Mouse (Mus musculus) kidney, embryonic 16.5 days (tissue): ENCODE measurements around the gene Lpp. TPM values are rescaled to one million over a fixed set of nuclear protein-coding genes. Genes with fewer than 3 reads are reported as not detected.

Experiments used
- ATAC-seq: fragments of 200-750 bp; cut with Nextera tagmentation; 2 replicates; pipeline ENCODE4 v1.8.0; 2017; ENCODE audit warnings: moderate TSS enrichment; ENCODE audit not compliant: low FRiP score, low TSS enrichment
- H3K27ac ChIP-seq: fragments of 300-500 bp; sonication (generic); 2 replicates; pipeline ENCODE4 v1.5.1; 2014; ENCODE audit warnings: low read length
- H3K27me3 ChIP-seq: fragments of 300-500 bp; sonication (generic); 2 replicates; pipeline ENCODE4 v1.6.1; 2014; ENCODE audit warnings: low read length, control low read depth, mixed read lengths; ENCODE audit not compliant: insufficient read depth
- H3K36me3 ChIP-seq: fragments of 300-500 bp; sonication (generic); 2 replicates; pipeline ENCODE4 v1.6.1; 2014; ENCODE audit warnings: low read length, control low read depth, mixed read lengths; ENCODE audit not compliant: insufficient read depth
- H3K4me1 ChIP-seq: fragments of 300-500 bp; sonication (generic); 2 replicates; pipeline ENCODE4 v1.6.1; 2014; ENCODE audit warnings: low read length, control low read depth, mixed read lengths; ENCODE audit not compliant: insufficient read depth
- H3K4me2 ChIP-seq: fragments of 300-500 bp; sonication (generic); replicated peaks from 2 replicates; pipeline ENCODE4 v1.6.1; 2014; ENCODE audit warnings: low read depth, low read length
- H3K4me3 ChIP-seq: fragments of 300-500 bp; sonication (generic); 2 replicates; pipeline ENCODE4 v1.5.1; 2014; ENCODE audit warnings: mild to moderate bottlenecking, low read length
- H3K9ac ChIP-seq: fragments of 300-500 bp; sonication (generic); replicated peaks from 2 replicates; pipeline ENCODE4 v1.6.1; 2014; ENCODE audit warnings: low read length
- H3K9me3 ChIP-seq: fragments of 300-500 bp; sonication (generic); 2 replicates; pipeline ENCODE4 v1.6.1; 2016; ENCODE audit warnings: low read length, control low read depth
- WGBS: fragments of 180-500 bp; shearing (Covaris S2); extraction: QIAGEN DNeasy Blood & Tissue Kit; methylation state at CpG from one replicate; pipeline ENCODE4 v1.1.7; 2014; 5-methylcytosine and 5-hydroxymethylcytosine counted together
- polyA plus RNA-seq: library from polyadenylated mRNA; unstranded; fragments of >200 nt; fragmentation: Nextera tagmentation; extraction: Ambion mirVana; gene quantifications from 2 replicates; pipeline ENCODE4 v1.2.1, GENCODE M21; 2015

The Lpp gene
- polyA plus RNA-seq, 1 experiment from 2014 or later = 54.0 TPM

GRCm38 (mm10) chr16:24912381-24912780 is 519.1 kb downstream of the Lpp start:
- H3K36me3 ChIP-seq = no peaks in the 10 kb centered on the region
- H3K4me2 ChIP-seq = no peak overlapping the region
- H3K4me3 ChIP-seq = no peak overlapping the region
- no peak for ATAC-seq
- no peak overlapping the region for H3K27ac ChIP-seq
- peaks cover 17% of the 10 kb centered on the region for H3K4me1 ChIP-seq
- WGBS = 94% methylated on average over 1 of the region's 1 CpGs
- H3K9ac ChIP-seq = no peak overlapping the region
- H3K27me3 ChIP-seq = no peaks in the 10 kb centered on the region
- H3K9me3 ChIP-seq = no peaks in the 10 kb centered on the region

- H3K4me1 ChIP-seq = peaks cover 17% of the 10 kb centered on the region
- no peaks in the 10 kb centered on the region for H3K9me3 ChIP-seq
- no peaks in the 10 kb centered on the region for H3K27me3 ChIP-seq
- no peaks in the 10 kb centered on the region for H3K36me3 ChIP-seq
- no peak for ATAC-seq
- H3K4me2 ChIP-seq = no peak overlapping the region
- 90% methylated on average over 3 of the region's 3 CpGs for WGBS
- no peak overlapping the region for H3K27ac ChIP-seq
- no peak overlapping the region for H3K4me3 ChIP-seq
- no peak overlapping the region for H3K9ac ChIP-seq
Measured at GRCm38 (mm10) chr16:24913021-24913420, 519.7 kb downstream of the Lpp start.

GRCm38 (mm10) chr16:24913641-24914392 is 520.5 kb downstream of the Lpp start:
- H3K36me3 ChIP-seq = no peaks in the 10 kb centered on the region
- no peaks in the 10 kb centered on the region for H3K27me3 ChIP-seq
- ATAC-seq = no peak
- H3K9ac ChIP-seq = no peak overlapping the region
- H3K4me2 ChIP-seq = no peak overlapping the region
- peak overlapping the region; percentile 35; the same call in 1 of the 2 replicates for H3K27ac ChIP-seq
- 62% methylated on average over 7 of the region's 7 CpGs for WGBS
- H3K4me1 ChIP-seq = peaks cover 25% of the 10 kb centered on the region
- H3K4me3 ChIP-seq = no peak overlapping the region
- no peaks in the 10 kb centered on the region for H3K9me3 ChIP-seq

- WGBS = 42% methylated on average over 3 of the region's 3 CpGs
- H3K9ac ChIP-seq = no peak overlapping the region
Measured at GRCm38 (mm10) chr16:24914393-24914751, 521.1 kb downstream of the Lpp start.

GRCm38 (mm10) chr16:24915470-24915869 is 522.2 kb downstream of the Lpp start:
- Histone ChIP-seq H3K4me1 (peaks cover 29% of the 10 kb centered on the region), H3K9ac (no peak overlapping the region), H3K27ac (no peak overlapping the region), H3K27me3 (no peaks in the 10 kb centered on the region), H3K4me3 (no peak overlapping the region), H3K9me3 (no peaks in the 10 kb centered on the region), H3K4me2 (no peak overlapping the region), H3K36me3 (no peaks in the 10 kb centered on the region)
- WGBS = 83% methylated on average over 4 of the region's 4 CpGs
- ATAC-seq = no peak

More at GRCm38 (mm10) chr16:24914393-24914751, 521.1 kb downstream of the Lpp start:
- Histone ChIP-seq H3K9me3 (no peaks in the 10 kb centered on the region), H3K36me3 (no peaks in the 10 kb centered on the region), H3K27ac (peak overlapping the region; percentile 35; the same call in 1 of the 2 replicates), H3K4me3 (no peak overlapping the region), H3K4me1 (peaks cover 27% of the 10 kb centered on the region), H3K4me2 (no peak overlapping the region), H3K27me3 (no peaks in the 10 kb centered on the region)
- ATAC-seq = peak; percentile 71; the same call in 1 of the 2 replicates

- peak; percentile 85 for ATAC-seq
- no peaks in the 10 kb centered on the region for H3K9me3 ChIP-seq
- 9% methylated on average over 11 of the region's 11 CpGs for WGBS
- H3K27me3 ChIP-seq = no peaks in the 10 kb centered on the region
- H3K36me3 ChIP-seq = no peaks in the 10 kb centered on the region
- peak overlapping the region; percentile 16; the same call in 1 of the 2 replicates for H3K4me3 ChIP-seq
- peak overlapping the region; percentile 46 for H3K4me2 ChIP-seq
- H3K9ac ChIP-seq = no peak overlapping the region
- H3K27ac ChIP-seq = peak overlapping the region; percentile 70
- H3K4me1 ChIP-seq = peaks cover 18% of the 10 kb centered on the region
Measured at GRCm38 (mm10) chr16:24919349-24920012, 526.2 kb downstream of the Lpp start.

- no peak for ATAC-seq
- Histone ChIP-seq H3K27me3 (no peaks in the 10 kb centered on the region), H3K4me2 (no peak overlapping the region), H3K4me3 (no peak overlapping the region), H3K36me3 (no peaks in the 10 kb centered on the region), H3K9me3 (no peaks in the 10 kb centered on the region), H3K4me1 (peaks cover 7% of the 10 kb centered on the region), H3K27ac (no peak overlapping the region), H3K9ac (no peak overlapping the region)
Measured at GRCm38 (mm10) chr16:24930070-24930469, 536.8 kb downstream of the Lpp start.

GRCm38 (mm10) chr16:24930621-24931020 is 537.3 kb downstream of the Lpp start:
- H3K9ac ChIP-seq = no peak overlapping the region
- no peak for ATAC-seq
- peaks cover 7% of the 10 kb centered on the region for H3K4me1 ChIP-seq
- H3K4me3 ChIP-seq = no peak overlapping the region
- H3K9me3 ChIP-seq = no peaks in the 10 kb centered on the region
- WGBS = 78% methylated on average over 5 of the region's 5 CpGs
- no peaks in the 10 kb centered on the region for H3K27me3 ChIP-seq
- H3K4me2 ChIP-seq = no peak overlapping the region
- no peaks in the 10 kb centered on the region for H3K36me3 ChIP-seq
- no peak overlapping the region for H3K27ac ChIP-seq

GRCm38 (mm10) chr16:24932816-24933215 is 539.5 kb downstream of the Lpp start:
- H3K27ac ChIP-seq = no peak overlapping the region
- H3K4me1 ChIP-seq = peaks cover 7% of the 10 kb centered on the region
- WGBS = 83% methylated on average over 3 of the region's 3 CpGs
- no peaks in the 10 kb centered on the region for H3K36me3 ChIP-seq
- no peak overlapping the region for H3K4me3 ChIP-seq
- no peak overlapping the region for H3K4me2 ChIP-seq
- no peak overlapping the region for H3K9ac ChIP-seq
- no peaks in the 10 kb centered on the region for H3K27me3 ChIP-seq
- no peaks in the 10 kb centered on the region for H3K9me3 ChIP-seq
- ATAC-seq = no peak

- WGBS = 69% methylated on average over 4 of the region's 4 CpGs
- no peak overlapping the region for H3K4me3 ChIP-seq
- ATAC-seq = no peak
- H3K9me3 ChIP-seq = no peaks in the 10 kb centered on the region
- no peak overlapping the region for H3K4me2 ChIP-seq
- H3K27ac ChIP-seq = no peak overlapping the region
- H3K27me3 ChIP-seq = no peaks in the 10 kb centered on the region
- no peak overlapping the region for H3K9ac ChIP-seq
- peaks cover 7% of the 10 kb centered on the region for H3K4me1 ChIP-seq
- no peaks in the 10 kb centered on the region for H3K36me3 ChIP-seq
Measured at GRCm38 (mm10) chr16:24933691-24934090, 540.4 kb downstream of the Lpp start.
